Mouse (Mus musculus): ENCODE data around the gene Trappc6a. TPM values are rescaled to one million over a fixed set of nuclear protein-coding genes. Genes with fewer than 3 reads are reported as not detected.

The Trappc6a gene
- 73.2 and 83.4 TPM in 2 replicates for polyA plus RNA-seq (2015; fragmentation: Nextera tagmentation; extraction: Ambion mirVana)

DNA sequence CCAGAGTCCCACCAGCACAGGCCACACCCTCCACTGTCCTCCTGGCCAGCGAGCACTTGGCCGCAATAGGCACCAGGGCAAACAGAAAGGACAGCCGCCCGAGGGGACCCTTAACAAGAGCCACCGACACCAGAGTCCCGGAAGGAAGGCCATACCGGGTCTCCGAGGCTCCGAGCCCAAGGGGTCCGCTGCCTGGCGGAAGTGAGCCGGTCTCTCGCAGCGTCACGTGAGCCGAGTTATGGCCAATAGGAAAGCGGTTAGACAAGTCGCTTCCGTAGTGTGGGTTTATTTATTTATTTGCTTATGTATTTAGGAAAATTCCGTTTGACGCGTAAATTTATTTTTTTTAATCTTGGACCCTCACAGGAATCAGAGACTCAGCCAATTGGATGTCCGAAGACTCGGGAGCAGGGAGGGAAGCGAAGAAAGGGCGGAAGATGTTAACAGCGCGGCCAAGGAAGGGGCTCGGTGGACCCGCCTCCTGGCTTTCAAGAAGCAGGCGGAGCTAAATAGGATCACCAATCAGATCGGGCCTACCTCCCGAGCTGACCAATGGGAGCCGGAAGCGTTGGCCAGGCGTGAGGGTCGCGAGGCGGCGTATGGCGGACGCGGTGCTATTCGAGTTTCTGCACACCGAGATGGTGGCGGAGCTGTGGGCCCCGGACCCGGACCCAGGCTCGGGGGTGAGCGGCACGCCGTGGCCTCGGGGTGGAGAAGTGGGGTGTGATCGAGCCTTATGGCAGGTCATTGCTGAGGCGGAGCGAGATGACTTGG lies at the start of gene Trappc6a, which contains the start of gene Bloc1s3:
Gene Trappc6a (plus strand): TSS at position 246 of the 774 bp plus-strand sequence.
Gene Bloc1s3 (minus strand): TSS at position 218 of the 774 bp plus-strand sequence.
- WGBS: under 1% methylated on average over 56 of the region's 56 CpGs
- H3K4me1 ChIP-seq (ENCODE audit: control insufficient read depth, insufficient read depth, low read length): peaks cover 13% of the 10 kb centered on the region
- H3K9me3 ChIP-seq (replicated peaks; ENCODE audit: control insufficient read depth, low read length): no peaks in the 10 kb centered on the region
- peak; percentile 94 for ATAC-seq (replicated peaks; ENCODE audit: extremely low read depth, insufficient read depth, low FRiP score)
- no peaks in the 10 kb centered on the region for H3K27me3 ChIP-seq (ENCODE audit: control insufficient read depth, insufficient read depth, low read length)
- peak within 1 kb of the TSS; percentile 89 for H3K27ac ChIP-seq (ENCODE audit: low read length)
- peak within 1 kb of the TSS; percentile 97 for H3K4me3 ChIP-seq (ENCODE audit: low read length)
- H3K36me3 ChIP-seq (ENCODE audit: control insufficient read depth, insufficient read depth): no peaks in the 10 kb centered on the region
- peak within 1 kb of the TSS; percentile 92 for H3K9ac ChIP-seq (ENCODE audit: low read length)
- H3K4me2 ChIP-seq (ENCODE audit: low read depth, low read length): peak within 1 kb of the TSS; percentile 97

DNA sequence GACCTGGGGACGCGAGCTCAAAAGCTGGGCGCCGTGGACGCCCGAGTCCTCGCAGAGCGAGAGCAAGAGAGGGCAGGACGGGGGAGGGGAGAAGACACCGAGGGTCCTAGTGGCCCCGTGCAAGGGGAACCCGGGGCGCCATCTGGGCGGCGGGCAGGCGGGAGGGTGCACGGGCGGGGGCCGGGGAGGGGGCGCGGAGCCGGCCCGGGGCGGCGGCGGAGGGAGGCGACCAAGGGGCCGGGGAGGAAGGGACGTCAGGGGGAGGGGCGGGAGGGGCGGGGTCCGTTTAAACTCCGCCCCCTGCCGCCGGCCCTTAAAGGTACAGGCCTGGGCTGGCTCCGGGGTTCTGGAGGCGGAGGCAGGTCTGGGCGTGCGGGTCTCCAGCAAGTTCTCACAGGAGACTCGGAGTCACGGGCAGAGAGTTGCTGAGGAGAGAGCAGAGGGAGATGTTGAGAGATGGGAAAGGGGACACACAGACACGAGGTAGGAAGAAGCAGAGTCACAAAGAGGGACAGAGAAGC lies 49.5 kb upstream of the Trappc6a start, which contains the start of gene Mark4:
Gene Mark4 (minus strand): TSS at position 231 of the 521 bp plus-strand sequence.
- Histone ChIP-seq H3K4me3 (ENCODE audit: low read length) (peak within 1 kb of the TSS; percentile 86), H3K9me3 (replicated peaks; ENCODE audit: control insufficient read depth, low read length) (no peaks in the 10 kb centered on the region), H3K4me2 (ENCODE audit: low read depth, low read length) (peak within 1 kb of the TSS; percentile 96), H3K27ac (ENCODE audit: low read length) (peak within 1 kb of the TSS; percentile 81), H3K27me3 (ENCODE audit: control insufficient read depth, insufficient read depth, low read length) (no peaks in the 10 kb centered on the region), H3K4me1 (ENCODE audit: control insufficient read depth, insufficient read depth, low read length) (peaks cover 24% of the 10 kb centered on the region), H3K36me3 (ENCODE audit: control insufficient read depth, insufficient read depth) (no peaks in the 10 kb centered on the region), H3K9ac (ENCODE audit: low read length) (peak within 1 kb of the TSS; percentile 90)
- peak; percentile 90 for ATAC-seq (replicated peaks; ENCODE audit: extremely low read depth, insufficient read depth, low FRiP score)
- 3% methylated on average over 24 of the region's 42 CpGs for WGBS

DNA sequence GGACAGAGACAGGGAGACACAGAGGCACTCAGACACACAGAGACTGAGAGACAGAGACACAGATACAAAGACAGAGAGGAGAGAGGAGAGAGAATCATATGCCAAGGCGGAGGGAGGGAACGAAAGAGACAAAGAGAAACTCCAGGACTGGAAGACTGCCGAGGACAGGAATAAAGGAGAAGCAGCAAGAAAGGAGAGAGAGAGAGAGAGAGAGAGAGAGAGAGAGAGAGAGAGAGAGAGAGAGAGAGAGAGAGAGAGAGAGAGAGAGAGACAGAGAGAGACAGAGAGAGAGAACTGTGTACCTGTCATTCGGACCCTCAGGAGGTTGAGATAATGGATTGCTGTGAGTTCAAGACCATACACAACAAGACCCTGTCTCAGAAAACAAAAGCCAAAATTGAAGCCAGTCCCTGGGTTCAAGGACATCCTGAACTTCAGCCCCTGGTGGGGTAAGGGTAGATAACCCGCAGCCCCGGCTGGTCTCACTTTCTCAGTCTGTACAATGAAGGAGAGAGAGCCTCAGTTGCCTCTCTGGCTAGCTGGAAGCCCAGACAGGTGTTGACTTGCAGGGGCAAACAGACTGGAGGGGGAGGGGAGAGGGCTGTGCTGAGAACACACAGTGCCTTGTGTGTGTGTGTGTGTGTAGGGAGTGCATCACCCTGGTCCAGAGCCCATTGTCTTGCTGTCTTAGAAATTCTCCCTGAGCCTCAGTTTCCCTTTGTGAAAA lies 48.9 kb upstream of the Trappc6a start:
- Histone ChIP-seq H3K36me3 (ENCODE audit: control insufficient read depth, insufficient read depth) (no peaks in the 10 kb centered on the region), H3K27me3 (ENCODE audit: control insufficient read depth, insufficient read depth, low read length) (no peaks in the 10 kb centered on the region), H3K9ac (ENCODE audit: low read length) (peak overlapping the region; percentile 90), H3K4me1 (ENCODE audit: control insufficient read depth, insufficient read depth, low read length) (peaks cover 24% of the 10 kb centered on the region), H3K4me2 (ENCODE audit: low read depth, low read length) (peak overlapping the region; percentile 63), H3K27ac (ENCODE audit: low read length) (peak overlapping the region; percentile 11), H3K4me3 (ENCODE audit: low read length) (peak overlapping the region; percentile 86), H3K9me3 (replicated peaks; ENCODE audit: control insufficient read depth, low read length) (no peaks in the 10 kb centered on the region)
- no peak for ATAC-seq (replicated peaks; ENCODE audit: extremely low read depth, insufficient read depth, low FRiP score)
- WGBS: 18% methylated on average over 6 of the region's 6 CpGs

DNA sequence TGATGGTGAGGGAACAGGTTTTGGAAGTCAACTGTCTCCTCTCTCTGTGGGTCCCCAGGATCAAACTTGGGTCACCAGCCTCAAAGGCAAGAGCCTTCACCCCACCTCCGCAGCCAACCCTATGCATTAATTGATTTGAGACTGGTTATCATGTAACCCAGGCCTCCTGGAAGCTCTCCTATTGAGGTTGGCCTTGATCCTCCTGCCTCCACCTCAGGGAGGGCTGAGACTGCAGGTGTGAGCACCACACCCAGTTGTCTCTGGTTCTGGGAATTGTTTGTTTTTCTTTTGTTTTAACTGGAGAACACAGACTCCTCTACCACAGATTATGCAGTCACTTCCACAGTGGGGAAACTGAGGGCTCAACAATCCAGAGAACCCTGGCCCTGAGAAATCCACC lies 47.7 kb upstream of the Trappc6a start:
- Histone ChIP-seq H3K36me3 (ENCODE audit: control insufficient read depth, insufficient read depth) (no peaks in the 10 kb centered on the region), H3K4me1 (ENCODE audit: control insufficient read depth, insufficient read depth, low read length) (peaks cover 28% of the 10 kb centered on the region), H3K9ac (ENCODE audit: low read length) (no peak overlapping the region), H3K27ac (ENCODE audit: low read length) (no peak overlapping the region), H3K9me3 (replicated peaks; ENCODE audit: control insufficient read depth, low read length) (no peaks in the 10 kb centered on the region), H3K27me3 (ENCODE audit: control insufficient read depth, insufficient read depth, low read length) (no peaks in the 10 kb centered on the region), H3K4me3 (ENCODE audit: low read length) (no peak overlapping the region), H3K4me2 (ENCODE audit: low read depth, low read length) (no peak overlapping the region)
- 67% methylated on average over 1 of the region's 1 CpGs for WGBS
- no peak for ATAC-seq (replicated peaks; ENCODE audit: extremely low read depth, insufficient read depth, low FRiP score)

DNA sequence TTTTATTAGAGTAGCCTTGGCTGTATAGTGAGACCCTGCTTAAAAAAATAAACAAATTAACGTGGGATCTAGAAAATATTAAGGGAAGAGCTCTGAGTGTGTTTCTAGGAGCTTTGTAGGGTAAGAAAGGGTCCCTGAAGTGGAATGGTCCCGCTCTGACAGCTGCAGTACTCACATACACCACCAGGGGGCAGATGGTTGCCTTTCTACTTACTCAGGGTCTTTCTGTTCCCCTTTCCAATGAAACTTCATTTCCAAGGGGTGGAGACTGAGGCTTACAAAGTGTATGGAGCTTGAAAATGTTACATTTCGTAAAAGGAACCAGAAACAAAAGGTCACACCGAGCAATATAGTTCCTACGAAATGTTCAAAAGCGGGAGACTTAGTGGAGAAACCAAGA lies 46.7 kb upstream of the Trappc6a start:
- ATAC-seq (replicated peaks; ENCODE audit: extremely low read depth, insufficient read depth, low FRiP score): no peak
- H3K9me3 ChIP-seq (replicated peaks; ENCODE audit: control insufficient read depth, low read length): no peaks in the 10 kb centered on the region
- H3K27ac ChIP-seq (ENCODE audit: low read length): no peak overlapping the region
- H3K27me3 ChIP-seq (ENCODE audit: control insufficient read depth, insufficient read depth, low read length): no peaks in the 10 kb centered on the region
- no peak overlapping the region for H3K4me3 ChIP-seq (ENCODE audit: low read length)
- peak overlapping the region; percentile 28; the same call in 1 of the 2 replicates for H3K4me2 ChIP-seq (ENCODE audit: low read depth, low read length)
- peaks cover 20% of the 10 kb centered on the region for H3K4me1 ChIP-seq (ENCODE audit: control insufficient read depth, insufficient read depth, low read length)
- 8% methylated on average over 6 of the region's 6 CpGs for WGBS
- H3K36me3 ChIP-seq (ENCODE audit: control insufficient read depth, insufficient read depth): no peaks in the 10 kb centered on the region
- no peak overlapping the region for H3K9ac ChIP-seq (ENCODE audit: low read length)

DNA sequence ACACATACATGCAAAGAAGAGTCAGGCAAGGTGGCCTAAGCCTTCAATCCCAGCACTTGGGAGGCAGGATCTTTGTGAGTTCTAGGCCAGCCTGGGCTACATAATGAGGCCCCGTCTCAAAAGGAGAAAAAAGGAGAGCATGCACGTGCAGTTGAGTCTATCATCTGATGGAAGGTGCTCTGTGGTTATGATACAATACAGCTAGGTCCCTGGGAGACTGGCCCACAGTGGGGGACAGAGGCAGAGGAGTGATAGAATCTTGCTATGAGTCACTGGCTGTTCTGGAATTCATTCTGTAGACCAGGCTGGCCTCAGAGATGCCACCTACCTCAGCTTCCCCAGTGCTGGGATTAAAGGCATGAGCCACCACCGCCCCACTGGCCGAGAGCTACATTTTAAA lies 45.8 kb upstream of the Trappc6a start:
- no peak for ATAC-seq (replicated peaks; ENCODE audit: extremely low read depth, insufficient read depth, low FRiP score)
- peaks cover 11% of the 10 kb centered on the region for H3K4me1 ChIP-seq (ENCODE audit: control insufficient read depth, insufficient read depth, low read length)
- no peak overlapping the region for H3K9ac ChIP-seq (ENCODE audit: low read length)
- no peaks in the 10 kb centered on the region for H3K9me3 ChIP-seq (replicated peaks; ENCODE audit: control insufficient read depth, low read length)
- no peak overlapping the region for H3K4me3 ChIP-seq (ENCODE audit: low read length)
- H3K36me3 ChIP-seq (ENCODE audit: control insufficient read depth, insufficient read depth): no peaks in the 10 kb centered on the region
- no peak overlapping the region for H3K27ac ChIP-seq (ENCODE audit: low read length)
- WGBS: 63% methylated on average over 4 of the region's 4 CpGs
- H3K4me2 ChIP-seq (ENCODE audit: low read depth, low read length): no peak overlapping the region
- no peaks in the 10 kb centered on the region; the same call in 1 of the 2 replicates for H3K27me3 ChIP-seq (ENCODE audit: control insufficient read depth, insufficient read depth, low read length)

DNA sequence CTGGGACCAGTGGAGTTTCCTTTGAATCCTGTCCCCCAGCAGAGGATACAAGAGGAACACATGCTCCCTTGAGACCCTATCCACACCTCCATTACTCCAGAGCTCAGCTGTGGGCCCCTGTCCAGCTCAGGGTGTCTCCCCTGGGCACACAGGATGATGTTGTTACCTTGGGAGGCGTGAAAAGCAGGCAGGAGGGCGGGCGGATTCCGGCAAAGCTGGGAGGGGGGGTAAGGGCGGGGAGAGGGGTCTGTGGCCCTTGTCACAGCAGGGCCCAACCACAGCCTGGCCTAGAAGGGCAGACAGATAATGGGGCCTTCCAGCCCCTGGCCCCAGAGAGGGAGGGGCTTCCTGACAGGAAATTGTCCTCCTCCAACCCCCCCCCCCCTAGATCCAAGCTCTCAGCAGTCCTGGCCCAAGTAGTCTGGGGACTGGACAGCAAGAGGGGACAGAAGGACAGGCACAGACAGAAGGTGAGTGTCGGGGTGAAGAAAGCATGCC lies 45.3 kb upstream of the Trappc6a start, which contains the start of gene Exoc3l2:
Gene Exoc3l2 (plus strand): TSS at position 448 of the 498 bp plus-strand sequence.
- Histone ChIP-seq H3K9me3 (replicated peaks; ENCODE audit: control insufficient read depth, low read length) (no peaks in the 10 kb centered on the region), H3K36me3 (ENCODE audit: control insufficient read depth, insufficient read depth) (no peaks in the 10 kb centered on the region), H3K27ac (ENCODE audit: low read length) (no peak within 1 kb of the TSS), H3K4me2 (ENCODE audit: low read depth, low read length) (no peak within 1 kb of the TSS), H3K4me3 (ENCODE audit: low read length) (no peak within 1 kb of the TSS), H3K27me3 (ENCODE audit: control insufficient read depth, insufficient read depth, low read length) (no peaks in the 10 kb centered on the region; the same call in 1 of the 2 replicates), H3K4me1 (ENCODE audit: control insufficient read depth, insufficient read depth, low read length) (peaks cover 8% of the 10 kb centered on the region), H3K9ac (ENCODE audit: low read length) (no peak within 1 kb of the TSS)
- no peak for ATAC-seq (replicated peaks; ENCODE audit: extremely low read depth, insufficient read depth, low FRiP score)
- 36% methylated on average over 6 of the region's 6 CpGs for WGBS

DNA sequence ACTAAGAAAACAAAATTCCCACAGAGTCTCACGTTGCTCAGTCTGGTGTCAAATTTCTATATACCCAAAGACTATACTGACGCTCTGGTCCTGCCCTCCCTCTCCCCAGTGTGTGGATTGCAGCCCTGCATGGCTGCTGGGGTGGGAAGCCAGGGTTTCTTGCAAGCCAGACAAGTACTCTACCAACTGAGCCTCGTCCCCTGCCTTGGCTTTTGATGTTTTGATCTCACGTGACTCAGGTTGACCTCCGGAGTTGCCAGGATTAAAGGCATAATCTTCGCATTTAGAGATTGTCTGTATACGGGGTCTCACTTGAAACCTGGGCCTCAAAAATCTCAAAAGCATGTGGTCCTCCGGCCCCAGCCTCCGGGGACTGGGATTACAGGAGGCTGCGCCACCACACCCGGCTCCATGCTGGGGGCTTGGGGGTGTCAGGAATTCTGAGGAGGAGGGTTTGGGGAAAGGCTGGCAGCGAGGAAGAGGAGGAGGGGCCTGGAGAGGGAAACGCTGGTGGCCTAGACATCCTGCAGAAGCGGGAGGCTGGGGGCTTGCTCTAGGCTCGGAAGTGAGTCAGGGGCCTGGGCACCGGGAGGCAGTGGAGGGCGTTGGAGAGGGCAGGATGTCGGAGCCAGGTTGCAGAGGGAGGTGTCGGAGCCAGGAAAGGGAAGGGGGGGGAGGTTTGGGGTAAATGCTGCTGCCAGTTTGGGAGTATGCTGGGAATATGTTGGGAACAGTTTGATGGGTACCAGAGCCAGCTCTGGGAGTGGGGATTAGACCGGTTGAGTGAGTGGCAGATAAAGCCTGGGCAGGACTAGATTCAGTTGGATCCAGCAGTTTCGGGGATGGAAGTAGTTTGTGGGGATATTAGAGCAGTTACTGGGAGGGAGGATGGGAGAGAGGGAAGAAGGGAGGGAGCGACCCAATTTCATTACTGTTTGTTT lies 43.6 kb upstream of the Trappc6a start:
- Histone ChIP-seq H3K27ac (ENCODE audit: low read length) (no peak overlapping the region), H3K4me3 (ENCODE audit: low read length) (0 out of 2 replicates have a peak overlapping the region, but pooled peaks have one; percentile 1), H3K36me3 (ENCODE audit: control insufficient read depth, insufficient read depth) (no peaks in the 10 kb centered on the region), H3K9ac (ENCODE audit: low read length) (peak overlapping the region; percentile 21; the same call in 1 of the 2 replicates), H3K4me2 (ENCODE audit: low read depth, low read length) (peak overlapping the region; percentile 35; the same call in 1 of the 2 replicates), H3K9me3 (replicated peaks; ENCODE audit: control insufficient read depth, low read length) (no peaks in the 10 kb centered on the region), H3K27me3 (ENCODE audit: control insufficient read depth, insufficient read depth, low read length) (peaks cover 7% of the 10 kb centered on the region), H3K4me1 (ENCODE audit: control insufficient read depth, insufficient read depth, low read length) (peaks cover 5% of the 10 kb centered on the region)
- no peak for ATAC-seq (replicated peaks; ENCODE audit: extremely low read depth, insufficient read depth, low FRiP score)
- WGBS: 15% methylated on average over 22 of the region's 22 CpGs

All from heart, embryonic 16.5 days (tissue).